Mouse (Mus musculus) hindbrain, embryonic 16.5 days (tissue): Measurements from ENCODE around the gene Gm9513. TPM values are rescaled to one million over a fixed set of nuclear protein-coding genes. Genes with fewer than 3 reads are reported as not detected.

Source experiments
- ATAC-seq: fragments of 200-750 bp; cut with Nextera tagmentation; 2 replicates; pipeline ENCODE4 v1.8.0; 2017; ENCODE audit warnings: moderate TSS enrichment, moderate library complexity
- H3K27ac ChIP-seq: fragments of 300-500 bp; sonication (generic); 2 replicates; pipeline ENCODE4 v1.5.1; 2014; ENCODE audit warnings: low read depth, mild to moderate bottlenecking, control low read depth, low read length, moderate library complexity
- H3K27me3 ChIP-seq: fragments of 300-500 bp; sonication (generic); replicated peaks from 2 replicates; pipeline ENCODE4 v1.6.1; 2014; ENCODE audit warnings: low read length; ENCODE audit not compliant: control insufficient read depth, insufficient read depth
- H3K36me3 ChIP-seq: fragments of 300-500 bp; sonication (generic); 2 replicates; pipeline ENCODE4 v1.6.1; 2014; ENCODE audit warnings: mild to moderate bottlenecking, low read length, moderate library complexity, mixed read lengths; ENCODE audit not compliant: control insufficient read depth, insufficient read depth
- H3K4me1 ChIP-seq: fragments of 300-500 bp; sonication (generic); 2 replicates; pipeline ENCODE4 v1.6.1; 2014; ENCODE audit warnings: low read depth, low read length; ENCODE audit not compliant: control insufficient read depth, insufficient read depth
- H3K4me2 ChIP-seq: fragments of 300-500 bp; sonication (generic); 2 replicates; pipeline ENCODE4 v1.6.1; 2014; ENCODE audit warnings: mild to moderate bottlenecking, low read length, control low read depth, moderate library complexity
- H3K4me3 ChIP-seq: fragments of 300-500 bp; sonication (generic); 2 replicates; pipeline ENCODE4 v1.5.1; 2014; ENCODE audit warnings: mild to moderate bottlenecking, low read length, control low read depth, moderate library complexity
- H3K9ac ChIP-seq: fragments of 300-500 bp; sonication (generic); 2 replicates; pipeline ENCODE4 v1.6.1; 2014; ENCODE audit warnings: low read depth, mild to moderate bottlenecking, control low read depth, low read length, moderate library complexity
- H3K9me3 ChIP-seq: fragments of 300-500 bp; sonication (generic); 2 replicates; pipeline ENCODE4 v1.6.1; 2014; ENCODE audit warnings: mild to moderate bottlenecking, low read length, moderate library complexity; ENCODE audit not compliant: control insufficient read depth
- WGBS: fragments of 180-500 bp; shearing (Covaris S2); extraction: QIAGEN DNeasy Blood & Tissue Kit; methylation state at CpG from one replicate; pipeline ENCODE4 v1.1.7; 2014; 5-methylcytosine and 5-hydroxymethylcytosine counted together
- polyA plus RNA-seq: library from polyadenylated mRNA; unstranded; fragments of >200 nt; fragmentation: Nextera tagmentation; extraction: Ambion mirVana; gene quantifications from 2 replicates; pipeline ENCODE4 v1.2.1, GENCODE M21; 2015

The Gm9513 gene
- polyA plus RNA-seq, result not detected in 2 replicates

GRCm38 (mm10) chr9:36475338-36475737 lies at the start of gene Gm9513:
Gene Gm9513 (plus strand): TSS chr9:36475638.
- Histone ChIP-seq H3K4me2 (no peak within 1 kb of the TSS), H3K9ac (no peak within 1 kb of the TSS), H3K4me1 (no peaks in the 10 kb centered on the region), H3K27ac (no peak within 1 kb of the TSS), H3K36me3 (no peaks in the 10 kb centered on the region), H3K27me3 (no peaks in the 10 kb centered on the region), H3K9me3 (peaks cover 2% of the 10 kb centered on the region; the same call in 1 of the 2 replicates), H3K4me3 (no peak within 1 kb of the TSS)
- WGBS, result 72% methylated on average over 3 of the region's 3 CpGs
- ATAC-seq, result no peak

- Histone ChIP-seq H3K4me1 (no peaks in the 10 kb centered on the region), H3K27me3 (no peaks in the 10 kb centered on the region), H3K4me3 (no peak within 1 kb of the TSS), H3K36me3 (no peaks in the 10 kb centered on the region), H3K4me2 (no peak within 1 kb of the TSS), H3K27ac (no peak within 1 kb of the TSS), H3K9ac (no peak within 1 kb of the TSS), H3K9me3 (peaks cover 4% of the 10 kb centered on the region; the same call in 1 of the 2 replicates)
- WGBS, result 88% methylated on average over 4 of the region's 4 CpGs
- ATAC-seq, result no peak
Observed at GRCm38 (mm10) chr9:36431584-36431983, 43.9 kb upstream of the Gm9513 start, which contains the start of gene Gm7257. Gene Gm7257 (plus strand): TSS chr9:36431884.

- Histone ChIP-seq H3K4me1 (no peaks in the 10 kb centered on the region), H3K9ac (no peak overlapping the region), H3K36me3 (no peaks in the 10 kb centered on the region), H3K9me3 (no peaks in the 10 kb centered on the region; the same call in 1 of the 2 replicates), H3K27ac (no peak overlapping the region), H3K4me3 (no peak overlapping the region), H3K27me3 (no peaks in the 10 kb centered on the region), H3K4me2 (no peak overlapping the region)
- WGBS, result 39% methylated on average over 2 of the region's 2 CpGs
- ATAC-seq, result no peak
Observed at GRCm38 (mm10) chr9:36435051-36435764, 40.2 kb upstream of the Gm9513 start.

GRCm38 (mm10) chr9:36494501-36495220 lies 19.2 kb downstream of the Gm9513 start:
- ATAC-seq, result no peak
- H3K4me3 ChIP-seq, result no peak overlapping the region
- no peaks in the 10 kb centered on the region for H3K4me1 ChIP-seq
- WGBS, result 81% methylated on average over 4 of the region's 4 CpGs
- H3K9ac ChIP-seq, result no peak overlapping the region
- H3K27me3 ChIP-seq, result no peaks in the 10 kb centered on the region
- no peak overlapping the region for H3K27ac ChIP-seq
- H3K36me3 ChIP-seq, result no peaks in the 10 kb centered on the region
- peaks cover 13% of the 10 kb centered on the region for H3K9me3 ChIP-seq
- no peak overlapping the region for H3K4me2 ChIP-seq

- ATAC-seq, result no peak
- no peak overlapping the region for H3K27ac ChIP-seq
- 70% methylated on average over 1 of the region's 1 CpGs for WGBS
- H3K9me3 ChIP-seq, result peaks cover 13% of the 10 kb centered on the region
- H3K4me1 ChIP-seq, result no peaks in the 10 kb centered on the region
- no peak overlapping the region for H3K4me2 ChIP-seq
- H3K27me3 ChIP-seq, result no peaks in the 10 kb centered on the region
- no peak overlapping the region for H3K4me3 ChIP-seq
- H3K36me3 ChIP-seq, result no peaks in the 10 kb centered on the region
- H3K9ac ChIP-seq, result no peak overlapping the region
Observed at GRCm38 (mm10) chr9:36495824-36496223, 20.4 kb downstream of the Gm9513 start.

GRCm38 (mm10) chr9:36504211-36504610 lies 28.8 kb downstream of the Gm9513 start:
- 90% methylated on average over 5 of the region's 5 CpGs for WGBS
- Histone ChIP-seq H3K4me2 (no peak overlapping the region), H3K4me3 (no peak overlapping the region), H3K4me1 (no peaks in the 10 kb centered on the region), H3K27ac (no peak overlapping the region), H3K27me3 (no peaks in the 10 kb centered on the region), H3K9ac (no peak overlapping the region), H3K36me3 (no peaks in the 10 kb centered on the region), H3K9me3 (peaks cover 19% of the 10 kb centered on the region)
- ATAC-seq, result no peak

Other genes starting within 250 kb of the Gm9513 start
- not detected in 2 replicates for gene Gm7257, start 43.8 kb upstream of the Gm9513 start, polyA plus RNA-seq
- not detected in 2 replicates for gene Gm5615, start 66.3 kb downstream of the Gm9513 start, polyA plus RNA-seq
- not detected in 2 replicates for gene Gm17689, start 107.0 kb downstream of the Gm9513 start, polyA plus RNA-seq
- not detected in 2 replicates for gene A630095E13Rik, start 167.7 kb downstream of the Gm9513 start, polyA plus RNA-seq
- not detected in 2 replicates for gene Acrv1, start 217.6 kb downstream of the Gm9513 start, polyA plus RNA-seq